Mouse (Mus musculus) limb, embryonic 14.5 days (tissue): Measurements from ENCODE around the gene Trp53i11. TPM values are rescaled to one million over a fixed set of nuclear protein-coding genes. Genes with fewer than 3 reads are reported as not detected.

ENCODE experiments used
- ATAC-seq: fragments of 200-750 bp; cut with Nextera tagmentation; 2 replicates; pipeline ENCODE4 v1.8.0; 2017; ENCODE audit warnings: low read depth, moderate number of reproducible peaks, moderate TSS enrichment; ENCODE audit not compliant: low FRiP score
- DNase-seq: peaks from one replicate; pipeline ENCODE4 v3.0.0-alpha.2; 2015; ENCODE audit warnings: low spot score
- H3K27ac ChIP-seq: fragments of 300-500 bp; sonication (generic); replicated peaks from 2 replicates; pipeline ENCODE4 v1.5.1; 2014; ENCODE audit warnings: low read depth, mild to moderate bottlenecking, low read length, moderate library complexity, mixed read lengths
- H3K27me3 ChIP-seq: fragments of 300-500 bp; sonication (generic); 2 replicates; pipeline ENCODE4 v1.6.1; 2014; ENCODE audit warnings: low read length, mixed read lengths; ENCODE audit not compliant: control insufficient read depth, insufficient read depth
- H3K36me3 ChIP-seq: fragments of 300-500 bp; sonication (generic); 2 replicates; pipeline ENCODE4 v1.6.1; 2014; ENCODE audit warnings: mild to moderate bottlenecking, low read length, moderate library complexity, mixed read lengths; ENCODE audit not compliant: control insufficient read depth, insufficient read depth
- H3K4me1 ChIP-seq: fragments of 300-500 bp; sonication (generic); 2 replicates; pipeline ENCODE4 v1.6.1; 2014; ENCODE audit warnings: antibody characterized with exemption, low read length, mixed read lengths; ENCODE audit not compliant: control insufficient read depth, insufficient read depth
- H3K4me2 ChIP-seq: fragments of 300-500 bp; sonication (generic); replicated peaks from 2 replicates; pipeline ENCODE4 v1.6.1; 2014; ENCODE audit warnings: low read depth, mild to moderate bottlenecking, low read length, moderate library complexity; ENCODE audit not compliant: severe bottlenecking
- H3K4me3 ChIP-seq: fragments of 300-500 bp; sonication (generic); replicated peaks from 2 replicates; pipeline ENCODE4 v1.5.1; 2014; ENCODE audit warnings: low read length
- H3K9ac ChIP-seq: fragments of 300-500 bp; sonication (generic); 2 replicates; pipeline ENCODE4 v1.6.1; 2014; ENCODE audit warnings: mild to moderate bottlenecking, low read depth, low read length, moderate library complexity; ENCODE audit not compliant: severe bottlenecking
- H3K9me3 ChIP-seq: fragments of 300-500 bp; sonication (generic); 2 replicates; pipeline ENCODE4 v1.6.1; 2016; ENCODE audit warnings: low read length; ENCODE audit not compliant: control insufficient read depth
- POLR2A ChIP-seq: fragments of 200-500 bp; IDR thresholded peaks from 2 replicates; pipeline ENCODE4 v1.8.0; 2012; ENCODE audit warnings: inconsistent platforms, mild to moderate bottlenecking, moderate library complexity, borderline replicate concordance; ENCODE audit not compliant: insufficient read depth, insufficient read length; ENCODE audit errors: extremely low read depth
- WGBS: fragments of 180-500 bp; shearing (Covaris S2); extraction: QIAGEN DNeasy Blood & Tissue Kit; methylation state at CpG from one replicate; pipeline ENCODE4 v1.1.7; 2014; 5-methylcytosine and 5-hydroxymethylcytosine counted together
- polyA plus RNA-seq, 2 experiments: library from polyadenylated mRNA; depleted of rRNA in 1 of 2; stranded (reverse) in 1 of 2; unstranded in 1 of 2; fragments of >200 nt; fragmentation: Nextera tagmentation in 1 of 2; extraction: Ambion mirVana in 1 of 2; gene quantifications; 2 replicates each; pipeline versions ENCODE4 v1.2.1 to v1.2.3; 2012 to 2014

Gene Trp53i11
- polyA plus RNA-seq, 2 experiments: 26.6 to 30.5 TPM

DNA sequence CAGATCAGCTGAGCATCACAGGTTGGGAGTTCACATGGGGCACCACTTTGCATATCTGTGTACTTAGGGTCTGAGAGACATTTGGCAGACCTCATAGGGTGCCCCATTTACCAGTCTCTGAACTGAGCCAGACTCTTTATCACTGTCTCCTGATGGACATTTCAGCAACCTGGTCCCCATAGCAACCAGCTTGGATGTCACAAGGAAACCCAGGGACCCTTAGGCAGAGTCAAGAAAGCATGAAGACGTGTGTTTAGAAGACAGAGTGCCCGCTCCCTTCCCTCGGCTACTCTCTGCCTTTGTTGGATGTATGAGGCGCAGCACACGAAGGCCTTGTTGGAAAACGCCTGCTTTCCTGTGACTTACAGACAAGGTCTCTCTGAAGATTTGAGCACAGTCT lies 21.1 kb upstream of the Trp53i11 start:
- Histone ChIP-seq H3K27me3 (no peaks in the 10 kb centered on the region), H3K4me1 (0 out of 2 replicates have a peak, but pooled peaks cover 3% of the 10 kb centered on the region), H3K27ac (no peak overlapping the region), H3K36me3 (no peaks in the 10 kb centered on the region), H3K4me3 (no peak overlapping the region), H3K9me3 (no peaks in the 10 kb centered on the region), H3K9ac (no peak overlapping the region), H3K4me2 (no peak overlapping the region)
- no peak for TF ChIP-seq POLR2A
- DNase-seq (no peak), ATAC-seq (no peak)
- 85% methylated on average over 6 of the region's 6 CpGs for WGBS

DNA sequence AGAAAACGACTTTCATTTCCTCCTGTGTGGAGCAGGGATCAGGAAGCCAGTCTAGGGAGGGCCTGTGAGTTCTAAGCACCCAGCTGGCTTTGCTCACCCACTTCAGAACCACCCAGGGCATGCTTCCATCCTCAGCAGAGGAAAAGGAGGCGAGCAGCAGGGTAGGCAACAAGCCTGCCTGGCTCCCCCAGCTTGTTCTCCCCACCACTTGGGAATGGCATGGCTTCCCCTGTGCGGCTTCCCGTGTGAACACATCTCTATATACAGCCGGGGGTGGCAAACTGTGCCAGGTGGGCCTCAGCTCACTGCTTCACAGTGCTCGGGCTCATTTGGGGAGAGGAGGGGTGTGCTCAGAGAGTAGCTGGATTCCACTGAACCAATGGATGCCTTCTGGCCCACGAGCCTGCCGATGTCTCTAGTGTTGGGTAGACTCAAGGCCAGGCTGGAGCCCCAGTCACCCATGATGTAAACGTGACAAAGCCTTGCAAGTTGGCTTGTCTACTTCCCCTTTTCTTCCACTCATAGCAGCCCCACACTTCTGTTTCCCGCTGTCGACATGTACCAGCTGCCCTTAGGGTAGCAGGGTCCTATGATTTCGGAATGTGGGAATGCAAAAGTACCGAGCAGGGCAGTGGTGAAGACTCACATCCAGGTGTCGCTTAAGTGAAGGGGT lies 20.5 kb upstream of the Trp53i11 start:
- no peak overlapping the region for H3K27ac ChIP-seq
- ATAC-seq: no peak
- H3K4me3 ChIP-seq: no peak overlapping the region
- no peaks in the 10 kb centered on the region for H3K9me3 ChIP-seq
- no peaks in the 10 kb centered on the region for H3K36me3 ChIP-seq
- no peaks in the 10 kb centered on the region for H3K27me3 ChIP-seq
- H3K4me1 ChIP-seq: 0 out of 2 replicates have a peak, but pooled peaks cover 3% of the 10 kb centered on the region
- no peak for DNase-seq
- H3K9ac ChIP-seq: no peak overlapping the region
- WGBS: 75% methylated on average over 14 of the region's 14 CpGs
- no peak overlapping the region for H3K4me2 ChIP-seq
- TF ChIP-seq POLR2A: no peak

DNA sequence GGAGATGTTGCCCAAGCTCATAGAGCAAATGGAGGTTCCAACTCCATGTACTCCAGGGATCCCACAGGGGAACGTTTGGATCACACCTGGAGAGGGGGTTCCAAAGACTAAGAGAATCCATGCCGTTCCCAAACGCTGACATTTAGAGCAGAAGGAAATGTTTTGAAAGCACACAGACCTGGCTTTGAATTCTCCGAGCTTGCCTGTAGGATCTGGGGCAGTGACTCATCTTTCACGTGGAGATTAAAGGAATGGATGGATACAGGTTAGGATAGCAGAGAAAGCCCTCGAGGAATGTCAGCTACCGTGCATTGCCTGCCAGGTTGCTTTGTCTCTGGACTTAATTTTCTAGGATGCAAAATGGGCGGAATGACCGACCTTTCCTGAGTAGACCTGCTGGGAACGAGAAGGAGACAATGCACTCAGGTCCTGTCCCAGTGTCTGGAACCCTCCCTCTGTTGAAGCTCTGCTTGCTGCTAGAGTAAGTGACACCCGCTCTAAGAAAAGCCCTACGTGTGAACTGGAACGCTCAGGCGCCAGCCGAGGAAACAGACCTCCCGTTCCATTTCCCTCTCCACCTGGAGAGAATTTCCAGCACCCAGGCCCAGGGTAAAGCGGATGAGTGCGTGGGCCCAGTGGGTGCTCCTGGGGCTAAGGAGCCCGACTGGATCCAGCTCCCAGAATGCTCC lies 17.0 kb upstream of the Trp53i11 start:
- no peak overlapping the region for H3K27ac ChIP-seq

DNA sequence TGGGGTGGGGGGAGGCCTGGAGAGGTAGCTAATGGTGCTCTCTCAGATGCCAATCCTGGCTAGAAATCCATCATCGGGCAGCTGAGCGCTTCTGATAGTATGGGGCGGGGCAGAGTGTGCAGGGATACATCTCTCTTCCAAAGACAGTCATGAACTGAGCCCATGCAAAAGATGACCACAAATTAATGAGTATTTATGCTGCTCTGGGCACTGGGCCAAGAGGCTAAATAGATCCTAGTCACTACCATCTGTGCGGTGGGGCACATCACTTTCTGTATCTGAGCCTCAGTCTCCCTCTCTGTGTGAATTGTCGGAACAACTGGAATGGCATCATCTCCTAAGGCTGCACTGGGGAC lies 16.5 kb upstream of the Trp53i11 start:
- DNase-seq: no peak
- no peak overlapping the region for H3K9ac ChIP-seq
- H3K36me3 ChIP-seq: no peaks in the 10 kb centered on the region
- no peak overlapping the region for H3K4me2 ChIP-seq
- H3K27me3 ChIP-seq: no peaks in the 10 kb centered on the region
- no peak overlapping the region for H3K27ac ChIP-seq
- H3K4me3 ChIP-seq: no peak overlapping the region
- 81% methylated on average over 5 of the region's 5 CpGs for WGBS
- ATAC-seq: no peak
- no peak for TF ChIP-seq POLR2A
- peaks cover 9% of the 10 kb centered on the region for H3K4me1 ChIP-seq
- H3K9me3 ChIP-seq: no peaks in the 10 kb centered on the region

More for the DNA sequence above, 17.0 kb upstream of the Trp53i11 start:
- WGBS: 63% methylated on average over 19 of the region's 19 CpGs
- H3K4me1 ChIP-seq: peaks cover 4% of the 10 kb centered on the region
- TF ChIP-seq POLR2A: no peak
- no peak for DNase-seq
- no peak for ATAC-seq
- H3K4me3 ChIP-seq: no peak overlapping the region
- no peak overlapping the region for H3K9ac ChIP-seq
- no peaks in the 10 kb centered on the region for H3K27me3 ChIP-seq
- H3K9me3 ChIP-seq: no peaks in the 10 kb centered on the region
- no peak overlapping the region for H3K4me2 ChIP-seq
- no peaks in the 10 kb centered on the region for H3K36me3 ChIP-seq

DNA sequence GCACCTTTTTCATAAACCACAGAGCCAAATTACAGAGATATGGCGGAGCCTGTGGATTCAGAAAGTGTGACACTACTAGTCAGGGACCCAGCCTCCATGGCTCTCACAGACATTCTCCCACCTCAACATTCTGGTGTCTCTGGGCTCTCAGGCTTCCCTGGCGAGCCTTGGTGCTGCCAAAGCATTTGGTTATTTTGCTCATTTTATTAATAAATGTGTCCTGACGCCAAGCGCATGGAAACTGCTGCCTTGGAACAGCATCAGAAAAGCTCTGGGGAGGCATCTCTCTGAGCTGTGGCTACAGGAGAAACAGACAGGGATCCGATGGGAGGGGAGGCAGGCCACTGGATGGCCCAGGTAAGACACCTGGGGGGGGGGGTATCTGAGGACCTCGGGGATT lies 15.4 kb upstream of the Trp53i11 start:
- no peak for TF ChIP-seq POLR2A
- ATAC-seq: no peak
- 77% methylated on average over 6 of the region's 6 CpGs for WGBS
- H3K36me3 ChIP-seq: no peaks in the 10 kb centered on the region
- H3K27ac ChIP-seq: no peak overlapping the region
- H3K9ac ChIP-seq: no peak overlapping the region
- no peak for DNase-seq
- H3K27me3 ChIP-seq: 0 out of 2 replicates have a peak, but pooled peaks cover 2% of the 10 kb centered on the region
- H3K4me3 ChIP-seq: no peak overlapping the region
- no peak overlapping the region for H3K4me2 ChIP-seq
- peaks cover 14% of the 10 kb centered on the region for H3K4me1 ChIP-seq
- no peaks in the 10 kb centered on the region for H3K9me3 ChIP-seq
